Mouse (Mus musculus) liver, embryonic 14.5 days (tissue): ENCODE data around the gene Slc5a3. TPM values are rescaled to one million over a fixed set of nuclear protein-coding genes. Genes with fewer than 3 reads are reported as not detected.

Source experiments
- ATAC-seq: fragments of 200-750 bp; cut with Nextera tagmentation; 2 replicates; pipeline ENCODE4 v1.8.0; 2017; ENCODE audit warnings: moderate number of reproducible peaks, mild to moderate bottlenecking, moderate library complexity; ENCODE audit not compliant: insufficient read depth
- DNase-seq, 3 experiments: peaks; one replicate each; pipeline ENCODE4 v3.0.0-alpha.2; 2012 to 2013; ENCODE audit warnings: low read depth in 3 of 3, low spot score in 3 of 3
- H3K27ac ChIP-seq: fragments of 300-500 bp; sonication (generic); 2 replicates; pipeline ENCODE4 v1.5.1; 2014; ENCODE audit warnings: moderate library complexity, mild to moderate bottlenecking, control low read depth, inconsistent platforms
- H3K27me3 ChIP-seq: fragments of 300-500 bp; sonication (generic); 2 replicates; pipeline ENCODE4 v1.6.1; 2014; ENCODE audit warnings: mild to moderate bottlenecking, low read length, moderate library complexity; ENCODE audit not compliant: control insufficient read depth, insufficient read depth
- H3K36me3 ChIP-seq: fragments of 300-500 bp; sonication (generic); replicated peaks from 2 replicates; pipeline ENCODE4 v1.6.1; 2014; ENCODE audit warnings: low read depth; ENCODE audit not compliant: control insufficient read depth, insufficient read depth
- H3K4me1 ChIP-seq, 2 experiments: fragments of 200-500 bp in 1 of 2; fragments of 300-500 bp in 1 of 2; sonication (generic) in 1 of 2; replicated peaks; 2 replicates each; pipeline ENCODE4 v1.6.1; 2012 to 2014; ENCODE audit warnings: antibody characterized with exemption in 1 of 2, inconsistent platforms in 1 of 2, low read length in 1 of 2; ENCODE audit not compliant: control insufficient read depth in 2 of 2, insufficient read depth in 2 of 2
- H3K4me2 ChIP-seq: fragments of 300-500 bp; sonication (generic); 2 replicates; pipeline ENCODE4 v1.6.1; 2014; ENCODE audit warnings: low read depth, mild to moderate bottlenecking, control low read depth, moderate library complexity
- H3K4me3 ChIP-seq, 2 experiments: fragments of 200-500 bp in 1 of 2; fragments of 300-500 bp in 1 of 2; sonication (generic) in 1 of 2; 2 replicates each; pipeline ENCODE4 v1.5.1; 2012 to 2014; ENCODE audit warnings: low read depth in 2 of 2, low read length in 2 of 2, mild to moderate bottlenecking in 2 of 2, control low read depth in 1 of 2, inconsistent platforms in 1 of 2, moderate library complexity in 1 of 2; ENCODE audit not compliant: insufficient read depth in 1 of 2
- H3K9ac ChIP-seq: fragments of 300-500 bp; sonication (generic); replicated peaks from 2 replicates; pipeline ENCODE4 v1.6.1; 2014; ENCODE audit warnings: mild to moderate bottlenecking, control low read depth, moderate library complexity
- H3K9me3 ChIP-seq: fragments of 300-500 bp; sonication (generic); 2 replicates; pipeline ENCODE4 v1.6.1; 2016; ENCODE audit warnings: low read length, mixed read lengths; ENCODE audit not compliant: control insufficient read depth
- CTCF ChIP-seq: IDR thresholded peaks from 2 replicates; pipeline ENCODE4 v1.5.1; 2016; ENCODE audit warnings: antibody characterized with exemption, low read depth, control low read depth
- EP300 ChIP-seq: IDR thresholded peaks from 2 replicates; pipeline ENCODE4 v1.6.1; 2016; ENCODE audit warnings: antibody characterized with exemption, low read depth
- WGBS: fragments of 180-500 bp; shearing (Covaris S2); extraction: QIAGEN DNeasy Blood & Tissue Kit; methylation state at CpG from one replicate; pipeline ENCODE4 v1.1.7; 2014; ENCODE audit not compliant: insufficient replicate concordance; 5-methylcytosine and 5-hydroxymethylcytosine counted together
- polyA plus RNA-seq, 2 experiments: library from polyadenylated mRNA; depleted of rRNA in 1 of 2; stranded (reverse) in 1 of 2; unstranded in 1 of 2; fragments of >200 nt; fragmentation: Nextera tagmentation in 1 of 2; extraction: Ambion mirVana in 1 of 2; gene quantifications; 2 replicates each; pipeline versions ENCODE4 v1.2.1 to v1.2.3; 2012 to 2014

Gene Slc5a3
- 0.37 and 0.44 TPM in 2 replicates for polyA plus RNA-seq (2012; rRNA removed)
- 0.70 and 0.97 TPM in 2 replicates for polyA plus RNA-seq (2014; fragmentation: Nextera tagmentation; extraction: Ambion mirVana)

DNA sequence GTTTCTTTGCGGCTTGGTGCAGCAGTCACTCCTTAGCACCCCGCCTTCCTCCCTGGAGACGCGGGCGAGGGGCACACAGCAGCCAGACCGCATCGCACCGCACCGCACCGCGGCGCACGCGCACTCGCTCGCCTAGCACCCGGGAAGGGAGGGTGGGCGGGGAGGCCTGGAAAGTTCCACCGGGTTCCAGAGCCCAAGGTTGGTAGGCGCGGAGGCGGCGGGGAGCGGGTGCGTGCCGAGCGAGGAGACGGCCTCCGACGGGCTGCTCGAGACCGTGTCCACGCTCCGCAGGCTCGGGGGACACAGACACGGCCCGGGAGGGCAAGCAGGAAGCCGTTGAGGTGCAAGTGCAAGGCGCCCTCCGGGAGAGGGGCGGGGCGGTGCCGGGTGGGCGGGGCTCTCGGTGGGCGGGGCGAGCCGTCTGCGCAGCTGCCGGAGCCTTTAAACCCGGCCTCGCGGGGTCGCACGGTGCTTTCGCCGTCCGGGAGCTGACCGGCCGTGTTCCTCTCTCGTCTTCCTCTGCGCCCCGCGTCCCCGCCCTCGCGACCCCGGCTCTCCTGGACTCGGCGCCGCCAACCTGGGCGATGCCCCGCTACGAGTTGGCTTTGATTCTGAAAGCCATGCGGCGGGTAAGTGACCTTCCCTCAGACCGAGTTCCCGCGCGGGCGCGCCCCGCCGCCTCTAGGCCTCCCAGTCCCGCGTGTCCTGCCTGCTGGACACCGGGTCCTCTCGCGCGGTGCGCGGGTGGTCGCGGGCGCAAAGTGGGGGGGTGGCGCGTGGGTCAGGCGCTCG lies at the start of gene Slc5a3, which contains the start of the genes Mrps6 and Gm49711:
Gene Slc5a3 (plus strand): TSS at position 471 of the 792 bp plus-strand sequence.
Gene Mrps6 (plus strand): TSS at position 419 of the 792 bp plus-strand sequence.
Gene Gm49711 (plus strand): TSS at position 465 of the 792 bp plus-strand sequence.
- DNase-seq, result peak; percentile 51 to 62 (median 60)
- H3K4me2 ChIP-seq, result peak within 1 kb of the TSS; percentile 97
- H3K9ac ChIP-seq, result peak within 1 kb of the TSS; percentile 68
- TF ChIP-seq EP300 (no peak), CTCF (0 out of 2 replicates have a peak, but pooled peaks have one; percentile 11)
- peak; percentile 90 for ATAC-seq
- H3K36me3 ChIP-seq, result peaks cover 2% of the 10 kb centered on the region
- peaks cover 2 to 4% of the 10 kb centered on the region in 2 experiments; a peak in 2 of 4 replicates for H3K4me1 ChIP-seq
- H3K27ac ChIP-seq, result no peak within 1 kb of the TSS
- no peaks in the 10 kb centered on the region; the same call in 1 of the 2 replicates for H3K9me3 ChIP-seq
- no peaks in the 10 kb centered on the region for H3K27me3 ChIP-seq
- H3K4me3 ChIP-seq, result peak within 1 kb of the TSS; percentile 75 to 89
- WGBS, result under 1% methylated on average over 86 of the region's 99 CpGs

DNA sequence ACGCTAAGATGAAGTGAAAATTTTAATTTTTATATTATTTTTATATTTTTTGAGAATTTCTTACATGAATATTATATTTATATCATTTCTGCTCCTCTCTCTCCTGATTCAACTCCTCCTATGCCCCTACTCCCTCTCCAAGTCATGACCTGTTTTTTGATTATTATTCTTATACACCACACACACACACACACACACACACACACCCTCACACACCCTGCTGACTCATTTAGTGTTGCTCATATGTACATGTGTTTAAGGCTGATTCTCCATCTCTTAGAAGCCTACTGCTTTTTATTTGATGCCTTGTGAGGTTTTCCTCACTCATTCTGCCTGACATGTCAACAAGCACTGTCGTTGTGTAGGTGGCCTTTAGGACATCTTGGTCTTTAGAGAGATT lies 48.5 kb upstream of the Slc5a3 start:
- Histone ChIP-seq H3K9ac (no peak overlapping the region), H3K4me1 (no peaks in the 10 kb centered on the region), H3K27me3 (no peaks in the 10 kb centered on the region), H3K27ac (no peak overlapping the region), H3K36me3 (no peaks in the 10 kb centered on the region), H3K4me2 (no peak overlapping the region), H3K9me3 (no peaks in the 10 kb centered on the region), H3K4me3 (no peak overlapping the region)
- no peak for DNase-seq
- TF ChIP-seq EP300 (no peak), CTCF (no peak)
- no peak for ATAC-seq
- 74% methylated on average over 2 of the region's 2 CpGs for WGBS

DNA sequence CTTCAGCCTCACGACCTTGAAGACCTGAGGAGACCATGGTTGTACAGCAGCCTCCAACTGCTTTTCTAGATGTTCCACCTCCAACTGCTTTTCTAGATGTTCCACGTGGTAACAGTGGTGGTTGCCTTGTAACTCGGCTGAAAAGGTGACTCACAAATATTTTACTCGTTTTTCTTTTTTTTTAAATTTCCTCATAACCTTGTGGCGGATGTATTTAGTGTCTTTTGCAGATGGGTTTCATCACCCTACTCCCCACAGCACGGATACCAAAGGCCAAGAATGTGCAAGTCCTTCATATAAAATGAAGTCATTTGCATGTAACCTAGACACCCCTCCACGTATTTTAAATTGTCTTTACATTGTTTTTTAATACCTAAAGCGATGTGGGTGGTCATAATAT lies 41.3 kb upstream of the Slc5a3 start:
- H3K9ac ChIP-seq, result no peak overlapping the region
- DNase-seq, result no peak
- no peaks in the 10 kb centered on the region for H3K9me3 ChIP-seq
- WGBS, result 58% methylated on average over 8 of the region's 8 CpGs
- TF ChIP-seq EP300, result no peak
- TF ChIP-seq CTCF, result no peak
- ATAC-seq, result no peak
- no peak overlapping the region for H3K4me2 ChIP-seq
- H3K27me3 ChIP-seq, result no peaks in the 10 kb centered on the region
- no peak overlapping the region for H3K27ac ChIP-seq
- no peak overlapping the region for H3K4me3 ChIP-seq
- peaks cover 0 to 5% of the 10 kb centered on the region in 2 experiments; a peak in 1 of 4 replicates for H3K4me1 ChIP-seq
- H3K36me3 ChIP-seq, result no peaks in the 10 kb centered on the region

DNA sequence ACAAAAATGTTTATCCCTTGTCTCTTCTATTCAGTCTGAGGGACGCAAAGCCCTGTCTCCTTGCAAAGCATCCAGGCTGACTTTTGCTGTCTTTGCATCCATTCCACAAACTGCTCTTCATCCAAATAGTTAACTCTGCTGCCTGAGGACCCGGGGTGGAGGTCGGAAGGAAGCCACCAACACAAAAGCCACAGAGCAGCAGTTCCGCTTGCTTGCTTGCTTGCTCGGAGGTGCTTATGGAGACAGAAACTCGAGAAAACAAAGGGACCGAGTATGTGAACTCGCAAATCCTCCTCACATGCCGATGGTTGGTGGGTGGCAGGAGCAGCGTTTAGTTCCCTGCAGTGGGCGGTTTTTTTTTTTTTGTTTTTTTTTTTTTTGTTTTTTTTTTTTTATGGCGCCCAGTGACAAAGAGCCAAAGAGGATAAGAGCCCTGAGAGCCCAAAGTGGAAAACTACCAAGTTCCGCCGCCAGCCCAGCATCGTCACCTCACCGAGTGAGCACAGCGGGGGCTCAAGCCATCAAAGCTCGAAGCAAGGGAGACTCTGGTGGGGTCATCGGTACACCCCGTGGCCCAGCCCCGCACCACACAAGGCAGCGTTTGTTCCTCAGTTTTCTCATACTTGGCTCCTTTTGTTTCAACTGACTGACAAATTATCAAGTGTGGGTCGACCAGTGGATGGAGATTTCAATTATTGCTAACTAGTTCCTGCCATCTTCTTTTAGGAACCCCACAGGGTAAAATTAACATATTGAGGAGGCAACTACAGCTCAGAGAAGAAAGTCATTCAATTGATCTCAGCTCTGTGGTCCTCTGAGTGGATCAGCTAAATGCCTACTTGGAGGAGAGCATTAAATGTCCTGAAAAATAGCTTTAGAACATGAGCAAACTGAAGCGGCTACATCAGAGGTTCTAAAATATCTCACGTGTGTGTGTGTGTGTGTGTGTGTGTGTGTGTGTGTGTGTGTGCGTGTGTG lies 38.7 kb upstream of the Slc5a3 start:
- Histone ChIP-seq H3K4me3 (peak overlapping the region; percentile 5 to 29; a peak in 3 of 4 replicates), H3K27ac (no peak overlapping the region), H3K9me3 (no peaks in the 10 kb centered on the region), H3K4me2 (peak overlapping the region; percentile 42), H3K4me1 (peaks cover 0 to 14% of the 10 kb centered on the region in 2 experiments; a peak in 2 of 4 replicates), H3K36me3 (no peaks in the 10 kb centered on the region), H3K27me3 (no peaks in the 10 kb centered on the region), H3K9ac (no peak overlapping the region)
- DNase-seq, result no peak
- 6% methylated on average over 26 of the region's 26 CpGs for WGBS
- no peak for ATAC-seq
- TF ChIP-seq EP300 (no peak), CTCF (no peak)
